Mouse (Mus musculus) fibroblast of lung, adult 2 months (primary cell): ENCODE results near the gene Cx3cr1.

Experiments used
- DNase-seq: peaks from one replicate; pipeline ENCODE4 v3.0.0-alpha.2; 2011; ENCODE audit warnings: low read depth

The Cx3cr1 gene

GRCm38 (mm10) chr9:119854170-119854569 is 215.5 kb downstream of the Cx3cr1 start:
- DNase-seq, result no peak

DNA sequence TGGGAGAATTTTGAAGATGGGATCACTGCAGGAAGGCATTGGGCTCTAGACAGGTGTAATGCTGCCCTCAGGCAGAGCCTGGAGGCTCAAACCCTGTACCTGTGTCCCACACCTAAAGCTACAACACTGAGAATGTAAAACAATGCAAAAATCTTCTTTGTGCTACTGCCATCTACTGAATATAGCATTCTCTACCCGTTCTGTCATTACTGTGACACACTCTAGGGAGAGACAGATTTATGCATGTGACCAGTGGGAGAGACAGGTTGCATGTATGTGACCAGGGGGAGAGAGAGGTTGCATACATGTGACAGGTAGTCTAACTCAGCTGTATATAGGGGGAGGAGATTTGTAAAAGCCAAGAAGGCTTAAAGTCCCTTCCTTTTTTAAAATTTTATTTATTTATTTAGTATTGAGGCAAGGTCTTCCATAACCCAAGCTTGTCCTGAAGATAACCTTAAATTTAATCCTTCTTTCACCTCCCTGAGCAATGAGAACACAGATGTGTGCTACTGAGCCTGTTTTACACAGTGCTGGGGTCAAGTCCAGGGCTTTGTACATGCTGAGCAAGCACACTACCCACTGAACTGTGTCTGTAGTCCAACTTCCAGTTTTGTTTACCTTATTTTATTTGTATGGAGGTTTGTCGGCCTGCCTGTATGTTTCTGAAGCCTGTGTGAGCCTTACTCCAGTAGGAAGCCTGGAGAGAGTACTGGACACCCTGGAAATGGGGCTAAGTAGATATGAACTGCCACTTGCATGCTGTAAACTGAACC is 216.4 kb downstream of the Cx3cr1 start:
- DNase-seq, result no peak

DNA sequence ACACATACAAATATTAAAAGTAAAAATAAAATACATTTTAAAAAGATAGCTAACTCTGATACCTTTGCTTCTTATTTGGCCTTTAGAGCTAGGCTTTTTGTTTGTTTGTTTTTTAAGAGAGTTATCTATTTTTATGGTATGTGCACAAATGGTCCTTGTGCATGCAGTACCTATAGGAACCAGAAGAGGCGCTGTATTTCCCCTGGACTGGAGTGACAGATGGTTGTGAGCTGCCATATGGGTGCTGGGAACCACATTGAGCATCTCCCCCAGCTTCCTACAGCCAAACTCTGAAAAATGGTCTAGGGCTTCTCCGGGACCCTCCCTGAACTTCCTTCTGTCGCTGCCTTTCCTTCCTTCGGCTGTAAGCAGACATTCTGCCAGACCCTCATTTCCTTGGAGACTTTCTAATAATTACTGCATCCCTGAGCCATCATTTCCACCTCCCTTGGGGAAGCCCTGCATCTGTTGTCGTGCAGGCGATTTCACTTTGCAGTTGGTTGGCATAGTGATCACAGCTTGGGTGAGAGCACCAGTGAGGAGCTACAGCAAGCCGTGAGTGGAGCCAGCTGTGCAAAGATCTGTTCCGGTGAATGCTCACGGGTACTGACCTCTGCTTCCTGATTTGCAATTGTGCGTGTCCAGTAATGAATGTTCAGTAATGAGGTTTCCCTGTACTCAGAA is 217.2 kb downstream of the Cx3cr1 start:
- DNase-seq, result no peak
